Mouse (Mus musculus): ENCODE measurements around the gene Atp5e.

GRCm38 (mm10) chr2:174439450-174439838 lies 24.5 kb downstream of the Atp5e start:
- TF ChIP-seq CTCF (IDR thresholded peaks at IDR 0.05; ENCODE audit: extremely low read depth, insufficient read length, insufficient replicate concordance, low read depth, low read length) (no peak), POLR2A (IDR thresholded peaks at IDR 0.05; ENCODE audit: low read depth, low read length) (no peak)
